Mouse (Mus musculus): ENCODE results near the gene Itgav.

Gene Itgav

DNA sequence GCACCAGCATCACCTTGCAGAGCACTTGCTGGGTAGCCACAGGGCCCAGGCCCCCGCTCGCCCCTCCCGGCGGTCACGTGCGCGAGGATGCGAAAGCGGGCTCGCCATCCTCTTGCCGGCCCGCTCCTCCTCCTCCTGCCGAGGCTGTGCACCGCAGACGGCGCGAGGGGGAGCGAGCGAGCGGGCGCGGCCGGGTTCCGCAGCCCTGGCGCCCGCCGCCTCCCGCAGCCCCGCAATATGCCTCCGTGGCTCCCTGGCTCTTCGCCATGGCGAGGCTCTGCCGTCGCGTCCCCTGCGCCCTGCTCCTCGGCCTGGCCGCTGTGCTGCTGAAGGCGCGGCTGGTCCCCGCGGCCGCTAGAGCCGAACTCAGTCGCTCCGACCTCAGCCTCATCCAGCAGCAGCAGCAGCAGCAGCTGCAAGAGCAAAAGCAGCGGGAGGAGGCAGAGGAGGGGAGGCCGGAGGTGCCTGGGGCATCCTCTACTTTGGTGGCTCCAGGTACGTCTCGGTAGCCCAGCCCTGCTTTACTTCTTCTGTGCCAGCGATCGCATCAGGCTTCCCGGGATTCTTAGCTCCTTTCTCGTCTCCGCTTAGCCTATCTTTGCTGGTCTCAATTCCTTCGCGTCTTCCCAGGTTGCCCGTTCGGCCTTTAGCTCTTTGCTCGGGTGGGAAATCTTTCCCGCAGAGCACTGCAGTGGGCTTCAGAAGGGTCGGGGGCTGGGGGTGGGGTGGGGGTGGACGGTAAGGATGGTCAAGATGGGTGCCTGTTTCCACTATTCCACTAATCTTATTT lies 88.5 kb downstream of the Itgav start, which contains the start of gene Fam171b:
Fam171b (plus strand) TSS at position 154 of the 790 bp plus-strand sequence.
- intact Hi-C loops (cut with DNase I) = no loop called here

DNA sequence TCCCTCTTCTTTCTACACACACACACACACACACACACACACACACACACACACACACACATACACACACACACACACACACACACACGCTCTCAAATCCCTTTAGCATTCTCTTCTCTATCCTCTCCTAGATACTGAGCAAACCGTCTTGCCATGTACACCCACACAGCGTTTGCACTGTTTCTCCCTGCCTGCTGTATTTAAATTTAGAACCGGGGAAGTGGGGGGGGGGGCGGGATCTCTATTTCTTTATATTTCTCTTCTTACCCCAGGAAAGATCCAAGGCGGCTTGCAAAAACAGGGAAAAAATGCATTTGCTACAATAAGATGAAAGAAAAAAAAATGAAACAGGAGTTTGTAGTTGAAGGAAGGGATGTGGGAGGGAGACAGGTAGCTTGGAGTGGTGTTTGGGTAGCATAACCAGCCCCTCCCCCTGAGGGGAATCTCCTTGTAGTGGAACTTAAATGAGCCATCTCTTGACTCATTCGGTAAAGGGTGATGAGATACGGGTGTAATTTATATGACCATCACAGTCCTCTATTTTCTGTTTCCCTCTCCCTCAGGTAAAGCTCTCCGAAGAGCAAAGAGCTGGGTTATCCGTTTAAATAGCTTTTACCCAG lies 89.2 kb downstream of the Itgav start:
- intact Hi-C loops (cut with DNase I) = no loop called here

DNA sequence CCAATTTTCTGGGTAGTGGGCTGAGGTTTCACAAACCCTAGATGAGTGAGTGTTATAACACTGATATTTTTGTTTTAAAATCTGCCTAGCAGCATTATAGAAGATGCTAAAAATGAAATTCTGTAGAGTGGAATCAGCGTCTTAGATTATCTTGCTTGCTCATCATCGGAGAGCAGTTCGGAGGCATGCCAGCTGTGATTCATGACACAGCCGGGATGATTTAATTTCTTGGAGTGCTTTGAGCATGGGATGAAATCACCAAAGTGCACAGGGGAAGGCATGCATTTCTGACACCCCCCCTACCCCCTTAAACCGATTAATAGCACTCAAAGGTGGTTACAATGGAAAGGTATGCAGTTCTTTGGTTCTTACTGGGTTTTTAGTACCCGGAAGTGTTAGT lies 89.8 kb downstream of the Itgav start:
- intact Hi-C loops (cut with DNase I) = no loop called here

DNA sequence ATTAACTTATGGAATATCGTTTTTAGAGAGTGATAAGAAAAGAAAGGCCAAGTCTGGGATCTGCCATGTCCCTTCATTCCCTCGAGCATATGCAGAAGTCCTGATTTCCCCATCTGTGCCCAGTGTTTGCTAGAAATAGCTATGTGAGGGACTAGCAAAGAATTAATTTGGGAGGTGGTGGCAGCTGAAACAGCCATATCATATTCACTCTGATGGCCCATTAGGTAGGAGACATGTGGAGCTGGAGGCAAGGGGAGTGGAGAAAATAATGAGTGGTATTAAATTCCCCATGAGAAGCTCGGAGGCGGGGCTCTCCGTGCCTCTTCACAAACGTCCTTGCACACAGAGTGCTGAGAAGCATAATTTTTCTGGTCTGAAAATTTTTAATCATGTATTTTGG lies 92.0 kb downstream of the Itgav start:
- intact Hi-C loops (cut with DNase I) = no loop called here

DNA sequence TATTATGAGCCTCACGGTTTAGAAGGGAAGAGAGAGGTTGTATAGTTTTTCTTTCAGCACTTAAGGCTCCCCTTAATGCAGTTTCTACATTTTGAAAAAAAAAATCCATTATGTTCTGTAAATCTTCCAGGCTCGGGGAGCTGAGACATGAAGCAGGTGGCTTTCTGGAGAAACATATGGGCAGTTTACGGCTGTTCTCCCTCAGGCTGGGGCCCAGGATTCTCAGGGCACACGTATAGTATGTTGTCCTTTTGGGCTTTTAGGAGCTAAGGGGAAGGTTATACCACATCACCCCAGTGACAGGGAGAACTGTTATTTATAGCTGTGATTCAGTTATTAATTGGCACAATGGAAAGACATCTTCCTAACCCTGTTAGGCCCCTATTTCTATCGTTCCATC lies 101.0 kb downstream of the Itgav start:
- intact Hi-C loops (cut with DNase I) = no loop called here

DNA sequence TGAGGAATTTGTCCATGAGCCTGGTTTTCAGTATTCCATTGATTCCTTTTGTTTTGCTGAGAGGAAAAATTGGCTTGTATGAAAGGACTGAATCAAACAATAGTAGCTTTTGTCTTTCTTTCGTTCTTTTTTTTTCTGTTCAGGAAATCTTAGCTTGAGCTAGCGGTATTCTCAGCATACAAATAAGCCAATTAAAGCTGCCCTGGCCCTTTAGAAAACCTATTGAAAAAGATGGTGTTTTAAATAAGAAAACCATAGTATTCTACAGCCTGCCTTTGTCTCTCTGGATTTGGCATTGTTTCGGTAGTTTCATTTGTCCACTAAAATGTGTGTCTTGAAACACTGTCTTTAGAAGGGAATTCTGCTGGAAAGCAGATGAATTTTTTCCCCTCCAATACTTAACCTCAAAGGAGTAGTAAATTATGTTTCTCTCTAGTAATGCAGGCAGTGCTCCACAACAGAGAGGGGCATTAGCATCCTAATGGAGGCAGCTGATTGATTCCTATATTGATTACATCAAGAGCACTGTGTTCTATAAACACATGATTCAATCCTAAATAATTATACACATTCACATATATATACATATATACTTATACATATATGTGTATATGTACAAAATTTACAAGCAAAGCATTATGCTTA lies 104.8 kb downstream of the Itgav start:
- intact Hi-C loops (cut with DNase I) = no loop called here

DNA sequence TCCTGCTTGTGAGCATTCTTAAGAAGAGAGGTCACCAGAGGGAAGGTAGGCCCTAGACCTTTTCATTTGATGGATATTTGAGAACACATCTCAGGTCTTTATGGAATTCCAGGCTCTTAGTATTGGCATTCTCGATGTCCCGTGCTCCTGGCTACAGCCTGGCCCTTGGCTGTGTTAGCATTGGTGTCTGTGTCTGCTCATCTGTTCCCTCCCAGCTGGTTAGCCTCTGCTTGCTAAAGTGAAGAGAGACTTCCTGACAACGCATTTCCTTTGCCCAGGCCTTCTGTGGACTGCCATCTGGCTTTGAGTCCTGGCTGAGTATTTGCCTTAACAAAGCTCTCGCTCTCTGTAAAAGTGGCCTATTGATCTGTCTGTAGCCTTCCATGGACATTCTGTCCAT lies 108.7 kb downstream of the Itgav start:
- intact Hi-C loops (cut with DNase I) = no loop called here

DNA sequence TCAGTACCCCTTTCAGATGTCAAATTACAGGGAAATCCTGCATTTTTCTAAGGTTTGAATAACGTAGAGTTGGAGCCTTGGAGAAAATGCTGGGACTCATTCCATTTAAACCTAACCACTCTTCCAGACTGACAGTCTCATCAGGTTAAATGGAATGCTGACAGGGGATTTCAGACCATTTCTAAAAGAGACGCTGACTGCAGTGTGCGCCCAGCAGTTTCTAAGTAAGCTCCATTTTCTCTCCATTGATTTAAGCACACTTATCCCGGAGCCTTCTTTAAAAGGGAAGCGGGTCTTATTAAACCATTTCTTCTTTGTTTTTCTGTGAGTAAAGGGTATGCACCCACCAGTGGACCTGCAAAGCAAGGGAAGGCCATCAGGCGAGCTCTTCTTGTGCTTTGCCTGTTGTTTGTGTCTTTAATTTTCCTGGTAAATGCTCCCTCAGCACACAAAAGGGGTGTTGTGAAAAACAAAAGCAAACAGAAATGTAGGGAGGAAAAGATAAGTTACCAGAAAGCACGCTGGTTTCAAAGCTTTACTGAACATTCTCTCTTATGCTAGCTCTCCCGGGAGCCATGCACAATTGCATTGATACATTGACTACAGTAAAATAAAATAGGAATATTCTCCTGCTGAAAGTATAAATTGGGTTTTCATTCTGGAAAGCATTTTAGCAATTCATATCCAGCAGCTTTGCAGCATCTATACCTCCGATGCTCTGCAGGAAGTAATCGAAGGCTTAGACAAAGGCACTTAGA lies 111.3 kb downstream of the Itgav start:
- intact Hi-C loops (cut with DNase I) = no loop called here

DNA sequence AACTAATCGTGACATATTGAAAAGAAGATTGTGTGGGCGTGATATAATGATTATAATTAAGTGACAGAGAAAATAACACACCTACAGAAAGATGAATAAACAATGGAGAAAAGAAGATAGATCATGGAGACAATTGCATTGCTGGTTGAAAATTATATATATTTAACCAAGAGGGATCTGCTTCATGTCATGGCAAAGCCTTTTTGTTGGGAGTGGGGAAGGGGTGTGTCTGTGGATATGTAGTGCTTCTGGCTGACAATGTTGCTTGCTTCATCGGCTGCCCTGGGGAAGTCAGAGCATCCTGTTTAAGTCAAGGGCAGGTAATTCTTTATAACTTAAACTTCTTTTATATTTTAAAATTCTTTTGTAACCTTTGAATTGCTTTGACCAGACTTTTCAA lies 124.3 kb downstream of the Itgav start:
- intact Hi-C loops (cut with DNase I) = no loop called here

DNA sequence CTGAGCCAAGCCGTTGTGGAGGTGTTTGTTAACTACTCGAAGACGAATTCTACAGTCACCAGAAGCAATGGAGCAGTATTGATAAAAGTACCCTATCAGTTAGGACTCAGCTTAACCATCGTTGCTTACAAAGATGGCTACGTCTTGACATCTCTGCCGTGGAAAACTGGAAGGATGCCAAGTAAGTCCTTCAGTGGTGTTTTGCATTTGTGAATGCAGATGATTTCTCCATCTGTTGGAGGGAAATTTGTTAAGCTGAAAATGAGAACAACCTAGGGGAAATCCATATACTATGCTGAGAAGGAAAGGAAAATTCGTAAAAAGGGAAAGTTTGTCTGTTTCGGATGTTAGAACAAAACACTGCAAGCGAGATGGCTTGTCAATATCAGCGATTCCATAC lies 129.2 kb downstream of the Itgav start:
- intact Hi-C loops (cut with DNase I) = no loop called here

DNA sequence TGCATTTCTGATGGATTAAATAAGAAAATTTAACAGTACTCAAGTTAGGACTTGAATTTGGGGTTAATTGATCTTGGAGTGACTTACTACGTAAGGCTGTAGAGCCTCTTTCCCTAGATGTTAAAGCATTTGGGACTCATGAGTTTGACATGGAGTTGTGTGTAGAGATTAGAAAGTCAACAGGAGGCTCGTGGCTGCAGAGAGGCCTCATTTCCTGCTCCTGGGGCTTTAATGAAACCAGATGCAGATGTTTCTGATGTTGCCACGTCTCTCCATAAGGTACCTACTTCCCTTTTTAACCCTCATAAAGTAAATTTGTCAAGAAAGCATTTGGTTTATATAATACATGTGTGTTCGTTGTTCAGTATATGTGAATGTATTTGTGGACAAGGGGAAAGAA lies 132.0 kb downstream of the Itgav start:
- intact Hi-C loops (cut with DNase I) = no loop called here

All from adrenal gland (tissue).